Mouse (Mus musculus): Measurements from ENCODE around the gene Gm1604a. TPM values are rescaled to one million over a fixed set of nuclear protein-coding genes. Genes with fewer than 3 reads are reported as not detected.
A peak's percentile ranks its signal among the peaks of the same experiment; 100 is the strongest.
"Not testable (repeated sequence)": the region's sequence is repeated elsewhere in the genome, so short reads cannot be mapped to it uniquely, and the experiment has no call there.

Gene Gm1604a
- total RNA-seq, 4 experiments from 2014 or later = 0.68 to 2.5 (median 1.8) TPM

DNA sequence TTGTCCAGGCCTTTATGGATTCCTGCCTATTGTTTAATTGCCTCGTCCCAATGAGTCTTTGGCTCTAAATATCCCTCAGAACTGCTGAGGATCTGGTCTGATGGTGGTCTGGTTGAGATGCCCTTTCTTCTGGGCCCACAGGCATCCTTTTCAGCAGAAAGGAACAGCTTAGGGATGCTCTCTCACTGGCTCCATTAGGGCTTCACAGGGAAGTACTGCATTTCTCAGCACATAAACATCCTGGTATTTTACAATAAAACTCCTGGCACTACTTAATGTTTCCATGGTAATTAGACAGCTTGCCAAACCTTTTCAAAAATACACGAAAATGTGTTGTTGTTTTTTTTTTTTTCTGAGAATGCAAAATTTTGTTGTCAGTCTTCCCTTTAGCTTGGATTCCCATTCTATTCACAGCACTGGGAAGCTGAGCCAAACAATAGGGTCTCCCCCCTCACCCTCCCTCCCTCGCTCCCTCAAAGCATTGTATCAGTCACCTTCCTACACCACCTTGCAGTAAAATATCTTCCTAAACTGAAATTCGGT is 43.7 kb downstream of the Gm1604a start:
- DNase-seq (ENCODE audit: low spot score in 2 of 2) = not testable (repeated sequence)

DNA sequence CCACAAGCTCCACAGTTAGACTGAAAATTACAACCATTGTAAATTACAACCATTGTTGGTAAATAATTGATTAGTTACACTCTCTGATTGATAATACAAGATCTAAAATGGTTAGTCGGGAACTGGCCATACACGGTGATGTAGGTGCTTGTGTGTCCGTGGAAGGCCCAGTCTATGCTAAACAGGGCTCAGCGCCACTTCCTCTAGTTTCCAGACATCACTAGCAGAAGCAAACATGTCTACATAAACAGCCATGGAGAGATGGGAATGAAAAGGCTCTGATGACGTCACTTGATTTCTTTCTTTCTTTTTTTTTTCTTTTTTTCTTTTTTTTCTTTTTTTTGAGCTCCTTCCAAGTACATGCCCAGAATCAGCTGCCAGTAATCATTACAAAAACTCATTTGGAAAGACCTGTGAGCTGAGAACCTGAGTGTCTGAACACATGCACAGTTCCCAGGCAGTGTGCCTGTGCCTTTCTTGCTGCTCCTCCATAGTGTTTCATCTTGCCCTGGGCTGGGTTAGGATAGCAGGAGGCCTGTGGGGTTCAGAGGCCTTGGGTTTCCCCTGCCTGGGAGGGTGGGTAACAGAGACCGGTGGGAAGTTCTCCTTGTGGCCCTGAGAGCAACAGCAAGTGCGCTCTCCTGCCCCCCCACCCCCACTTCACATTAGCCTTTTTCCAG is 44.3 kb downstream of the Gm1604a start:
- not testable (repeated sequence) for DNase-seq (ENCODE audit: low spot score in 2 of 2)

DNA sequence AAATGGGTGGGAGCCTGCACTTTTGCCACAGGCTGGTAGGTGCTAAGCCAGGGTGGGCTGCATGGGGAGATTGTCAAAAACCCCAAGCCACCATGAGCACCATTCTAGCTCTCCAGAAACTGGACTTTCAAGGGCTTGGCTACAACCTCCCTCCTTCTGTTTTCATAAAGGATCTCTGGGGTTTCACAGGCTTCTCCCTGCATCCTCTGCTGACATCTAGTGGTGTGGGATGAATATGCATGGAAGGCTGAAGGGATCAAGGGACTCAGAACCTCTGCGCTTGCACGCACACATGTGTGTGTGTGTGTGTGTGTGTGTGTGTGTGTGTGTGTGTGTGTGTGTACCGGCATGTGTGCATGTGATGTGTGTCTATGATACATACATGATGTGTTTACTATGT is 49.1 kb downstream of the Gm1604a start:
- DNase-seq (ENCODE audit: low spot score in 2 of 2) = not testable (repeated sequence)

DNA sequence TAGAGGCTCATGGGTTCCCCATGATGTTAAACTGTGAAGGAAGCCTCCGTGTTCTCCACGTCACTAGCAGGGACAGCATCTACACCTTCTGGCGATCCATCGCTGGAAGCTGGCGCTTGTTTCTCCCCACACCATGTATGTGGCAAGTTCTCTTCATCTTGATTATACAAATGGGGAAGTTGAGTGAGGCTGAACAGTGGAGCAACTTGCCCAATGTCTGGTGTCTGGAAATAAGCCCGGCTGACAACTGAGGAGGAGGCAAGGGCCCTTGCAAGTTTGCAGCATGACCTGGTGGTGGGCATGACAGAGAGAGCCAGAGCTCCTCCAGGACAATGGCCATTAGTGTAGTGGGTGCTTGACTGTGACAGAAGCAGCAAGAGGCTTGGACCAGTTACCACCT is 50.2 kb downstream of the Gm1604a start:
- DNase-seq (ENCODE audit: low spot score in 2 of 2) = not testable (repeated sequence)

DNA sequence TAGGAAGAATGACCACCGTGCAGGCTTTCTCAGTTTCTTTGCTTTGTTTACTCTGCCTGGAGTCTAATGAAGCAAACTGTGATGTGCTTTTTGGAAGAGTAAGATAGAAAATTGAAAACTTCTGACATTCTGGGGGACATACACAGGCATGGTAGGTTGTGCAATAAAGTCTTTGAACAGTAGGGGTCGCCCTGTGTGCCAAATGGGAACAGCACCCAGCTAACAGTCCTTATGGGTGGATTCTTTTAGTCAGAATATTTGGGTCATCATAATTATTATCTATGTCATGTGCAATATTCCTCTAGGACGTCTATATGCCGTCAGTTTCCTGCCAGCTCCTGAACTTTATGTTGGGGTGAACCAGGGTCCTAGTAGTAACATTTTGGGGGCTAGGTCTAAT is 54.2 kb downstream of the Gm1604a start:
- peak in 1 of 2 experiments; percentile 42 for DNase-seq (ENCODE audit: low spot score in 2 of 2)

DNA sequence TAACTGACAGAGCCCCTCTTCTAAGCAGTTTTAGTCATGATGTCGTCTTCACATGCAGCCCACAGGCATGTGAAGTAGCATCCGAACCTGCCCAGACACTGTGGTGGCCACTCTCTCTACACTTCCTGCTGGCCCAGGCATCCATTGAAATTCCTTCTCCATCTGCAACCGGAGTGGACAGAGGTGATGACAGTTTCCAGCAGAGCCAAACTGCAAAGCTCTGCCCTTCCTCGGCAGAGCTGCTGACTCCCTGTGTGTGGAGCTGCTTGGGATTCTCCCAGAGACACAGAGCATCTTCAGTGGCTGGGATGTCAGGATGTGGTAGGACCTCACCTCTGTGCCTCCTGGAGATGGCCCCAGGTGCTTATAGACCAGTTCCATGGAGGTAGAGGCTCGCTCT is 59.2 kb downstream of the Gm1604a start:
- not testable (repeated sequence) for DNase-seq (ENCODE audit: low spot score in 2 of 2)

DNA sequence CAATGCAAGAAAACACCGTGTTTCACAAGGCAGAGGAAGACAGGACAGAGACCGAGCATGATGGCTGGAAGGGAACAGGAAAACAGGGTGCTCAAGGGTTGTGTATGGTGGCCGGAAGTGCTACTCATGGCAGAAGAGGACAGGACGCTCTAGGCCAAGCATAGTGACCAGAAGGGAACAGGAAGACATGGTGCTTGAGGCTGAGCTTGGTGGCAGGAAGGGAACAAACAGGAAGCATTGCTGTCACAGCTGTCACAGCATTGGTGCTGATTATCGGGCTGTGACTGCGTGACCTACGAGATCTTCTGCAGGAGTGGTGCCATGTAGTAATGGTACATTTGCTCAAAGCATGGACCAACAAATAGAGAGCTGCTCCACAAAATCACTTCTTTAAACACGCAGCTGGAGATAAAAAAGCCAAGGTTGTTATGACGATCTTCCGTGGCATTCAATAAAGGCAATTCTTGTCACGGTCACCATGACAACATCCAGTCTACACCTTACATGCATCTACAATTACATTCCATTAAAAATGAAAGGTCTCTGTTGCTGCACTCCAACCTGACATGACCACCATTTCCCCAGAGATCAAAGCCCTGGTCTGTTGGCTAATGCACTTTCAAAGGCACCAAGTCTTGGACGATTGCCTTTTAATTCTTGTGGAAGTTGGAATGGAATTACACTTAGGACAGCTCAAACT is 60.3 kb downstream of the Gm1604a start:
- not testable (repeated sequence) for DNase-seq (ENCODE audit: low spot score in 2 of 2)

DNA sequence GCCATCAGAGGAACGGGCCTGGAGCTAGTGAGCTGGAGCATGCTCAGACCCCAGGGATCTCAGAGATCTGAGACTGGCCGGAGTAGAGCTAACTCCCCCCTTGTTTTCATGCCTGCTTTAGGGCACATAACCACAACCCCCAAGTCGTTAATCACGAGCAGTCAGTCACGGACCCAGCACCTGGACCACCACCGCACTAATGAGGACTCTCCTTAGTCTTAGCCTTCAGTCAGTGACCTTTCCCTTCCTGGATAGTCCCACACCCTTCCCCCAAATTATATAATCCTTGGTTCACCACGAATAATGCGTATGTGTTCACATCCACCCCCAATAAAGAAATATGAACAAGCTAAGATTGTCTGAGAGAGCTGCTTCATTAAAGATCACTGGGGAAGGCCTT is 61.5 kb downstream of the Gm1604a start:
- DNase-seq (ENCODE audit: low spot score in 2 of 2) = not testable (repeated sequence)

DNA sequence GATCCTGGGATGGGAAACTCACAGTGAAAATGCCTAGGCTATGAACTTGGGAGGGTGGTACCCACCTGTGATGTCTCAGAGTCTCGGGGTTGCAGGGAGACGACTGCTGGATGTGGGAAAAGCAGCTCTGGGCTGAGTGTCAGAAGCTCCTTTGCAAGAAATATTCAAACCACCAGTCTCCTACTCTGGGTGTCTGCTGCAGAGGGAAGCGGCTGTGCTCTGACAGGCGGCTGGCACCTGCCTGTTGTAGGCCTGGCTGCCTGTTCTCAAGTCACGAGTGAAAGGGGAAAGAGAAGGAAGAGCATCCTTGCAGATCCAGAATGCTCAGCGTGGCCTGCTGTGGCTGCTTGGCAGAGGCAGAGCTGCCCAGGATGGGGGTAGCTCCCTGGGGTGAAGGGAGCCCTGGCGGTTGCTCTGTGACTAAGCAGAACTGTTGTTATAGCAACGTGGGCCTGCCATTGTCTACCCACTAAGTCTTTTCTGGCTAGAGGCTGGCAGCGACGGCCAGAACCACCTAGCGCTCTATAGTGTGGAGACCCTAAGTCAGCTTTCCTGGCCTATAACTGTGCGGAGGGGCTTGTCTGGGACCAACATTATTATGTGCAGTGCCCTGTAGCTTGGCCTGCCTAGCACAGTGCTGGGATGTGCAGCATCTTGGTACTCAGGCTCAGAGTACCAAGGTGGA is 72.6 kb downstream of the Gm1604a start:
- DNase-seq (ENCODE audit: low spot score in 2 of 2) = not testable (repeated sequence)

DNA sequence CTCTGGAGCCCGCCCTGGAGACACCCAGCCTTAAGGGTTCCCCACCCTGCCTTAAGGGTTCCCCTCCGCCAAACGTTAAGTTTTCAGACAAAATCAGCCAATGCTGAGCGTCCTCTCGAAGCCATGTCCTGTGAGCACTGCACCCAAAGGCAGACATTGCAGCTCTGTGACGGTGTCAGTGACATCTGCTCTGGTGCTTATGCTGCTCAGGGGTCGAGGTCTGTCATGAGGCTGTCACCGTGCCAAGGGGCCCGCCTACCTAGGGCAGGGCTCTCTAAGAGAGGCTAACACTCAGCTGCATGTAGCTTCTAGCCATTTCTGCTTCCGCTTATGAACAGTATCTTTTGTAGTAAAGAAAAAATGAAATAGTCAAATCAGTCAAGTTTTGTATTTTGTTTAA is 73.7 kb downstream of the Gm1604a start:
- DNase-seq (ENCODE audit: low spot score in 2 of 2) = not testable (repeated sequence)

DNA sequence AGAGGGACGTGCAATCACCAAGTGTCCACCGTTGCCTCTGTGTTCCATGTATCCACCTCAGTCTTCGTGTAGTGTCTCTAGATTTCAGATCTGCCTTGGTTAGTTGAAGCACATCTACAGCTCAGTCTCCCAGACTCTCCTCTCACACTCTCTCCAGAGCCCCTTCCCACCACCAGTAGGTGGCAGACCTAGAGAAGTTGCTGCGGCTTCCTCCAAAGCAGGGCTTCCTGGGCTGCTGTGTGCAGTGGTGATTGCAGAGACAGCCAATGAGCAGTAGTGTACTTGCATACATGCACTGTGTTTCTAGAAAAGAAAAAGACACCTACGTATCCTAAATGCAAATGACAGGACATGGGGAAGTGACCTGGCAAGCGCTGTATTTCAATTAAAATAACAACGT is 77.6 kb downstream of the Gm1604a start:
- DNase-seq (ENCODE audit: low spot score in 2 of 2) = not testable (repeated sequence)

DNA sequence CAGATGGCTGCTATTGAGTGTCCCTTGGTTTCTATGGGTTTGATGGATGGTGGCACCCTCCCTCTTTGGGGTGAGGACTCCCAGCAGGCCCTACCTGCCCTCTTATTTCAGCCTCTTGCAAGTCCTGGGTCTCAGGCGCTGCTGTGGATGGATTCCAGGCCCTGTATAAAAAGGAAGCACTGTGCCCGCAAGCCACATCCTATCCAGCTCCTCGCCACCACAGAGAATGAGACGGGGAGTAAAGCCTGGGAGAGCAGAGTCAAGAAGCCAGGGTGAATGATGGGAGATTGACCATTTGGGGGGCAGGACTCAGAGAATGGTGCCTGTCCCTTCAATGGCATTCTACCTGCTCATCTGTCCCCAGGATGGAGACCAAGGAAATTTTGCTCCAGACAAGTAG is 86.3 kb downstream of the Gm1604a start:
- DNase-seq (ENCODE audit: low spot score in 2 of 2) = not testable (repeated sequence)

DNA sequence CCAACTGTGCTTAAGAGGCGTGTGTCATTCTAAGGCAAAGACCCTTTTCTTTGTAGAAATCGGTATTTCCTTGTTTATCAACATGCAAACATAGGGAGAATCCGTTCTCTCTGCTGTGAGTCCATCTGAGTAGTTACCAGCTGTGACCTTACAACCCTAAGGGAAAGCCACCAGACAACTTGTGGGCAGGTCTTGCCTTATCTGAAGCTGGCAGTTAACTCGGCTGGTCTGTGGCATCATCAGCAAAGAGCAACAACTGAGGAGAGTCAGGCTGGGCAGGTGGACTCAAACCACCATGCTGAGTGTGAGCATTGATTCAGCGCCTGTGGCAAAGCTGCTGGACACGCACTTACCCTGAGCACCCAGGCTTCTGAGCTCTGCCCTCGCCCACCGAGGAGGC is 90.9 kb downstream of the Gm1604a start:
- DNase-seq (ENCODE audit: low spot score in 2 of 2) = not testable (repeated sequence)

DNA sequence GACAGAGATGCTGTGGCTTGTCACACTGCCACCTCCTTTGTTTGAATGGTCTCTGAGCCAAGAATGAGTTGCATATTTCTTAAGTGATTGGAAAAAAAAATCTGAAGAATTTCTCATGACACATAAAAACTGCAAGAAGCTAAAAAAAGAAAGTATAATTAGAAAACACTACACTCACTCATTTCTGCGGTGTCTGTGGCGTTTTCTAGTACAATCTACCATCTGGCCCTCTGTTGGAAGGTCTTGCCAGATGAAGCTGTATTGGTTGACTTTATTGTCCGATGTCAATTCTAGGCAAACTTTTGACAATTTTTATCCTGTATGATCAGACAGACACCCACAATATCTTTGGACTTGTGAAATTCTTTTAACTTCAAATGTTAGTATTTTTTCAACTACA is 95.5 kb downstream of the Gm1604a start:
- DNase-seq (ENCODE audit: low spot score in 2 of 2) = not testable (repeated sequence)

DNA sequence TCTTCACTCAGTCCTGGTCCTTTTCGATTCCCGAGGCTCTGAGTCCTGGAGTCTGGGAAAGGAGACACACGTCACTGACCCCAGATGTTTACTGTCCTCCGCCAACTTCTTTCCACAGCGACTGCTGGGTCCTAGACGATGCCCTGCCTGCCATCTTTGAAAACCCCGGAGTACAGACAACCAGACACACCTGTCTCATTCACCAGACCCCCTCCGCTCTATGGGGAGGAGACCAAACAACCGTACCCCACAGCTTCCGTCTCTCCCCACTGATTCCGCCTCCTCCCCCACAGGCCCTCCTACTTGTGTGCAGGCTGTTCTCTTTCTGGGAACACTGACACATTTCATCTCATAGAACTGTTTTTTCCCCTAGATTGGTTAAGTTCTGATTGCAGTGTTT is 97.2 kb downstream of the Gm1604a start:
- DNase-seq (ENCODE audit: low spot score in 2 of 2) = not testable (repeated sequence)

DNA sequence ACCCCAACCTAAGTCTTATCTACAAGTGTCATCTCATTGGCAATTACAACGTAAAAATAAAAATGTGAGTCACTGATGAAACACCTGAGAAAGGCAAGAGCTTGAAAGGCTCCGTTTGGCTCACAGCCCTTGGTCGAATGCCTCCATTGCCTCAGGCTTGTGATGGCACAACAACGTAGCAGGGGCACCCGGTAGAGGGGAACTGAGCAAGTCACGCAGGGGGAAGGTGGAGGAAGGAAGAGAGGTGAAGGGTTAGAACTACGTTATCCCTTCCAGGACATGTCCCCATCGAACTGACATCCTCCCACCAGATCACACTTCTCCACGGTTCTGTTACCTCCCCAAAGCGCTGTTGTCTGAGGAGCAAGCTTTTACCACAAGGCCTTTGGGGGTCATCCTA is 101.1 kb downstream of the Gm1604a start:
- not testable (repeated sequence) for DNase-seq (ENCODE audit: low spot score in 2 of 2)

DNA sequence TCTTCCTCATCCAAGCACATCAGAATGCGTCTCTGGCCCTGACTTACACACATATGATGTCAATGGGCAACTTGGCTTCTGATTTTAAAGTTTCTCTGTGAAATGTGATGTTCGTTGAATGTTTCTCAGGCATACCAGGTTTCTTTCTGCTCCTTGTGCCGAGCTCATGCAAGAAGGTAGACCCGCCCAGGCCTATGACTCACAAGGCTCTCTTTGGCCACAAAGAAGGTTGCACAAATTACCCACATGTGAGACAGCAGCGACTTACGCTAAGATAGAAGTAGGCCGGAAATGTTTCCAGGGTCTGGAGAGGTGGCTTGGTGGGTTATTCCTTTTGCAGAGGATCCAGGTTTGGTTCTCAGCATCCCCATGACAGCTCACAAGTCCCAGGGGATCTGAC is 108.6 kb downstream of the Gm1604a start:
- DNase-seq (ENCODE audit: low spot score in 2 of 2) = not testable (repeated sequence)

DNA sequence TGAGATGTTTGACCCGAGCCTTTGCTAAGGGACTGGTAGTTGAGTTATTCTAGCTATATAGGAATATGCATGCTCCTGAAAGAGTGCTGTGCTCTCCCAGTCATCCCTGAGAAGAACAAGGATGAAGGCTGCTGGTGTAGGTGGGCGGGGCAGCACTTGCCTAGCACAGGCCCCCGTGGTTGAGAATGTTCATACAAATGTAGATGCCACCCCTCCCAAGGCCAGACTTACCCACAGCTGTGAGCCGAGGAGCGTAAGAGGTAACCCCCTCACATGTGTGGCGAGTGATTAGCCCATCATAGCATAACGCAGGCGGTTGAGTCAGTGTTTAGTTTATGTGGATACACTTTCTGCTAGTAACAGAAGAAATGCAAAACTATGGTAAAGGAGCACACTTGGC is 109.9 kb downstream of the Gm1604a start:
- DNase-seq (ENCODE audit: low spot score in 2 of 2) = not testable (repeated sequence)

Measured in left cerebral cortex, adult 8-10 months (tissue).